ENCODE assay signal across 28 mouse cellular contexts in the genomic region with DNA sequence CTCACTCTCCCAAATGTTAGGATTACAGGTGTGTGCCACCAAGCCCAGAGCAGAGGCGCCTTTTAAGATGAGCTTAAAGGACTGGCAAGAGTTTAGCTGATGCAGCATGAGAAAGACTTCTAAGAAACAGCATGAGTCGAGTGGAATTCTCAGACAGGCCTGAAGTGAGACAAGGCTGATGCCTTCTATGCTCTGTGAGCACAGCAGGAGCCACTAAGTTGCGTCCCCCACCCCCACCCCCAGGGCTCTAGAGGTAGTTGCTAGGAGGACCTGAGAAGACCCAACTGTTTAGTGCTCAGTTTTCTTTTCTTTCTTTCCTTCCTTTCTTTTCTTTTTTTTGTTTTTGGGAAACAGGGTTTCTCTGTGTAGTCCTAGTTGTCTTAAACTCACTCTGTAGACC. TPM values are rescaled to one million over a fixed set of nuclear protein-coding genes. Genes with fewer than 3 reads are reported as not detected.
DNase-seq lines count a peak whose midpoint lies in the region; ATAC-seq and TF ChIP-seq lines count a peak whose summit lies in the region.
"Had no signal": no experiment of that assay in that cellular context is flagged by ENCODE, and none has a peak within 500 bp of the region (broad histone marks: within the 10 kb centered on the region; RNA-seq: fewer than 3 reads in every experiment).

No protein-coding gene starts in this region.

- peak overlapping the region; percentile 78; the same call in 1 of the 2 replicates for H3K9ac ChIP-seq in heart, embryonic 13.5 days
- H3K9ac ChIP-seq in heart, embryonic 12.5 days, result no peak overlapping the region
- H3K9ac ChIP-seq in neural tube, embryonic 11.5 days (ENCODE audit: low read length), result no peak overlapping the region
- H3K9ac ChIP-seq: embryonic facial prominence, embryonic 12.5 days; liver, embryonic 15.5 days; lung, embryonic 14.5 days had no signal

- ATAC-seq in heart, embryonic 13.5 days (ENCODE audit: extremely low read depth, insufficient number of reproducible peaks, low FRiP score, low TSS enrichment), result no peak
- no peak for ATAC-seq in heart, embryonic 12.5 days (ENCODE audit: insufficient number of reproducible peaks, low FRiP score)
- no peak for ATAC-seq in neural tube, embryonic 11.5 days (ENCODE audit: insufficient read depth, low FRiP score, low TSS enrichment)
- ATAC-seq: activated CD4-positive, CD25-positive, alpha-beta regulatory T cell, adult 4 months; forebrain, embryonic 14.5 days; intestine, postnatal 0 days; midbrain, embryonic 13.5 days had no signal

- H3K27ac ChIP-seq in cerebellum, adult 2 months (ENCODE audit: insufficient read depth, low read length), result peak overlapping the region; percentile 86
- H3K27ac ChIP-seq in heart, embryonic 13.5 days (replicated peaks), result no peak overlapping the region
- H3K27ac ChIP-seq in heart, embryonic 12.5 days (ENCODE audit: poor library complexity, severe bottlenecking), result no peak overlapping the region
- H3K27ac ChIP-seq in neural tube, embryonic 11.5 days (ENCODE audit: low read depth, low read length), result no peak overlapping the region
- H3K27ac ChIP-seq: embryonic facial prominence, embryonic 12.5 days; hindbrain, embryonic 13.5 days; limb, embryonic 12.5 days; liver, embryonic 15.5 days; midbrain, embryonic 13.5 days had no signal

- TF ChIP-seq CTCF in cerebellum, adult 2 months (IDR thresholded peaks at IDR 0.05; ENCODE audit: borderline replicate concordance, insufficient read depth, low read depth, low read length), result no peak

- no peak for TF ChIP-seq POLR2A in cerebellum, adult 2 months (IDR thresholded peaks at IDR 0.05; ENCODE audit: borderline replicate concordance, insufficient read depth, low read length)

- no peaks in the 10 kb centered on the region for H3K9me3 ChIP-seq in heart, embryonic 13.5 days
- H3K9me3 ChIP-seq in heart, embryonic 12.5 days (replicated peaks), result no peaks in the 10 kb centered on the region
- H3K9me3 ChIP-seq in neural tube, embryonic 11.5 days (ENCODE audit: control insufficient read depth, low read length), result no peaks in the 10 kb centered on the region
- H3K9me3 ChIP-seq: embryonic facial prominence, embryonic 12.5 days; G1E; hindbrain, embryonic 13.5 days; limb, embryonic 12.5 days; liver, embryonic 15.5 days; midbrain, embryonic 13.5 days had no signal

- no peak overlapping the region for H3K4me3 ChIP-seq in cerebellum, adult 2 months (replicated peaks; ENCODE audit: insufficient read depth, low read depth, low read length)
- no peak overlapping the region for H3K4me3 ChIP-seq in heart, embryonic 13.5 days
- no peak overlapping the region for H3K4me3 ChIP-seq in heart, embryonic 12.5 days
- H3K4me3 ChIP-seq in neural tube, embryonic 11.5 days (ENCODE audit: low read depth, low read length), result no peak overlapping the region
- H3K4me3 ChIP-seq: liver, embryonic 15.5 days had no signal

- WGBS in cerebellum, adult 2 months, result 41% methylated on average over 3 of the region's 3 CpGs
- WGBS in heart, embryonic 13.5 days, result 55% methylated on average over 3 of the region's 3 CpGs
- 41% methylated on average over 3 of the region's 3 CpGs for WGBS in heart, embryonic 12.5 days
- 48% methylated on average over 3 of the region's 3 CpGs for whole genome bisulfite sequencing in neural tube, embryonic 11.5 days

- no peak for DNase-seq in cerebellum, adult 2 months
- DNase-seq in cerebellum, adult 8-10 months, result no peak
- DNase-seq in neural tube, embryonic 11.5 days (ENCODE audit: low spot score), result peak; percentile 6
- no peak for DNase-seq in neural tube, embryonic 10.5 days (ENCODE audit: extremely low spot score, low spot score)
- DNase-seq in lung, postnatal 36 days, result no peak
- DNase-seq: right cerebral cortex, adult 18-20 months; spleen, adult 18-20 months; thymus, postnatal 14 days had no signal

- no peaks in the 10 kb centered on the region for H3K27me3 ChIP-seq in cerebellum, adult 2 months (ENCODE audit: control insufficient read depth, insufficient read depth, low read length)
- no peaks in the 10 kb centered on the region for H3K27me3 ChIP-seq in heart, embryonic 13.5 days (replicated peaks)
- no peaks in the 10 kb centered on the region for H3K27me3 ChIP-seq in heart, embryonic 12.5 days (replicated peaks)
- no peaks in the 10 kb centered on the region for H3K27me3 ChIP-seq in neural tube, embryonic 11.5 days (ENCODE audit: control insufficient read depth, insufficient read depth, low read length)
- H3K27me3 ChIP-seq: CH12.LX; embryonic facial prominence, embryonic 12.5 days; hindbrain, embryonic 13.5 days; limb, embryonic 12.5 days had no signal

- H3K36me3 ChIP-seq in heart, embryonic 13.5 days, result no peaks in the 10 kb centered on the region
- no peaks in the 10 kb centered on the region for H3K36me3 ChIP-seq in heart, embryonic 12.5 days
- no peaks in the 10 kb centered on the region for H3K36me3 ChIP-seq in neural tube, embryonic 11.5 days (ENCODE audit: control insufficient read depth, insufficient read depth, low read length)
- H3K36me3 ChIP-seq: embryonic facial prominence, embryonic 12.5 days; G1E; hindbrain, embryonic 13.5 days; limb, embryonic 12.5 days; liver, embryonic 15.5 days; midbrain, embryonic 13.5 days had no signal

- H3K4me2 ChIP-seq in heart, embryonic 13.5 days, result no peak overlapping the region
- no peak overlapping the region for H3K4me2 ChIP-seq in heart, embryonic 12.5 days
- no peak overlapping the region for H3K4me2 ChIP-seq in neural tube, embryonic 11.5 days (ENCODE audit: low read depth)
- H3K4me2 ChIP-seq: liver, embryonic 15.5 days had no signal

- H3K4me1 ChIP-seq in cerebellum, adult 2 months (ENCODE audit: control insufficient read depth, insufficient read depth, low read length), result peaks cover 35% of the 10 kb centered on the region
- H3K4me1 ChIP-seq in heart, embryonic 13.5 days, result peaks cover 30% of the 10 kb centered on the region
- H3K4me1 ChIP-seq in heart, embryonic 12.5 days (replicated peaks), result peaks cover 23% of the 10 kb centered on the region
- no peaks in the 10 kb centered on the region for H3K4me1 ChIP-seq in neural tube, embryonic 11.5 days (ENCODE audit: control insufficient read depth, insufficient read depth, low read length)

RNA-seq across cellular contexts. Expression of gene Gm49337, which starts 8.9 kb away (rescaled TPM):
- not detected in 2 replicates for polyA plus RNA-seq in cerebellum, adult 2 months (2012; rRNA removed)
- polyA plus RNA-seq in heart, embryonic 13.5 days (2015; fragmentation: Nextera tagmentation; extraction: Ambion mirVana), result not detected in 2 replicates
- polyA plus RNA-seq in heart, embryonic 12.5 days (2016; fragmentation: Nextera tagmentation; extraction: Ambion mirVana), result not detected in 2 replicates
- not detected in 2 replicates for polyA plus RNA-seq in neural tube, embryonic 11.5 days (2014; fragmentation: Nextera tagmentation; extraction: Ambion mirVana)
- polyA plus RNA-seq: activated CD4-positive, CD25-positive, alpha-beta regulatory T cell, adult 4 months; adrenal gland, adult 2 months; brain, embryonic 14.5 days; C2C12; embryonic facial prominence, embryonic 12.5 days; forebrain, embryonic 14.5 days; G1E; hindbrain, embryonic 13.5 days; intestine, postnatal 0 days; limb, embryonic 12.5 days; liver, adult 2 months; liver, embryonic 15.5 days; lung, embryonic 14.5 days; midbrain, embryonic 13.5 days; stomach, embryonic 16.5 days; urinary bladder, adult 2 months had no signal

RNA-seq across cellular contexts. Expression of gene 1700042G07Rik, which starts 8.9 kb away (rescaled TPM):
- polyA plus RNA-seq in cerebellum, adult 2 months (2012; rRNA removed), result not detected in 2 replicates
- not detected in 2 replicates for polyA plus RNA-seq in heart, embryonic 13.5 days (2015; fragmentation: Nextera tagmentation; extraction: Ambion mirVana)
- not detected in 2 replicates for polyA plus RNA-seq in heart, embryonic 12.5 days (2016; fragmentation: Nextera tagmentation; extraction: Ambion mirVana)
- polyA plus RNA-seq in neural tube, embryonic 11.5 days (2014; fragmentation: Nextera tagmentation; extraction: Ambion mirVana), result not detected in 2 replicates
- polyA plus RNA-seq: activated CD4-positive, CD25-positive, alpha-beta regulatory T cell, adult 4 months; adrenal gland, adult 2 months; brain, embryonic 14.5 days; C2C12; embryonic facial prominence, embryonic 12.5 days; forebrain, embryonic 14.5 days; frontal cortex, adult 2 months; G1E; hindbrain, embryonic 13.5 days; intestine, postnatal 0 days; limb, embryonic 12.5 days; liver, adult 2 months; liver, embryonic 15.5 days; lung, embryonic 14.5 days; midbrain, embryonic 13.5 days; stomach, embryonic 16.5 days; urinary bladder, adult 2 months had no signal

RNA-seq across cellular contexts. Expression of gene Tspan1, which starts 14.7 kb away (rescaled TPM):
- 0.47 and 0.67 TPM in 2 replicates for polyA plus RNA-seq in cerebellum, adult 2 months (2012; rRNA removed)
- 0.22 and 0.45 TPM in 2 replicates for polyA plus RNA-seq in heart, embryonic 13.5 days (2015; fragmentation: Nextera tagmentation; extraction: Ambion mirVana)
- not detected in 2 replicates for polyA plus RNA-seq in heart, embryonic 12.5 days (2016; fragmentation: Nextera tagmentation; extraction: Ambion mirVana)
- polyA plus RNA-seq in neural tube, embryonic 11.5 days (2014; fragmentation: Nextera tagmentation; extraction: Ambion mirVana), result 0.11 and 0.19 TPM in 2 replicates
- polyA plus RNA-seq: activated CD4-positive, CD25-positive, alpha-beta regulatory T cell, adult 4 months; adrenal gland, adult 2 months; forebrain, embryonic 14.5 days; G1E; liver, embryonic 15.5 days had no signal

RNA-seq across cellular contexts. Expression of gene Lurap1, which starts 30.9 kb away (rescaled TPM):
- 42.5 and 45.3 TPM in 2 replicates for polyA plus RNA-seq in cerebellum, adult 2 months (2012; rRNA removed)
- polyA plus RNA-seq in heart, embryonic 13.5 days (2015; fragmentation: Nextera tagmentation; extraction: Ambion mirVana), result 1.8 and 2.1 TPM in 2 replicates
- polyA plus RNA-seq in heart, embryonic 12.5 days (2016; fragmentation: Nextera tagmentation; extraction: Ambion mirVana), result 2.3 and 2.6 TPM in 2 replicates
- polyA plus RNA-seq in neural tube, embryonic 11.5 days (2014; fragmentation: Nextera tagmentation; extraction: Ambion mirVana), result 1.4 and 1.5 TPM in 2 replicates

RNA-seq across cellular contexts. Expression of gene Pik3r3, which starts 39.3 kb away (rescaled TPM):
- 90.6 and 105 TPM in 2 replicates for polyA plus RNA-seq in cerebellum, adult 2 months (2012; rRNA removed)
- polyA plus RNA-seq in heart, embryonic 13.5 days (2015; fragmentation: Nextera tagmentation; extraction: Ambion mirVana), result 12.1 and 14.0 TPM in 2 replicates
- 25.6 and 25.8 TPM in 2 replicates for polyA plus RNA-seq in heart, embryonic 12.5 days (2016; fragmentation: Nextera tagmentation; extraction: Ambion mirVana)
- polyA plus RNA-seq in neural tube, embryonic 11.5 days (2014; fragmentation: Nextera tagmentation; extraction: Ambion mirVana), result 63.2 and 69.2 TPM in 2 replicates
